Mouse (Mus musculus) embryonic stem cell, embryonic (primary cell): ENCODE results near the gene Naaladl1.

Experiments used
- CTCF ChIA-PET, 4 experiments: fragments of 300-600 bp in 2 of 4; fragments of 350-600 bp in 2 of 4; sonication (Branson Sonifier 250); formaldehyde crosslinking; loops; one replicate each; lab custom pipeline; 2022; ENCODE audit warnings: inconsistent platforms in 2 of 4; lab: Charles Lee
- POLR2A ChIA-PET, 4 experiments: fragments of 300-600 bp in 2 of 4; fragments of 350-600 bp in 2 of 4; sonication (Branson Sonifier 250); formaldehyde crosslinking; loops; one replicate each; lab custom pipeline; 2022; ENCODE audit warnings: antibody characterized with exemption in 4 of 4, inconsistent platforms in 1 of 4; lab: Charles Lee

Gene Naaladl1

DNA sequence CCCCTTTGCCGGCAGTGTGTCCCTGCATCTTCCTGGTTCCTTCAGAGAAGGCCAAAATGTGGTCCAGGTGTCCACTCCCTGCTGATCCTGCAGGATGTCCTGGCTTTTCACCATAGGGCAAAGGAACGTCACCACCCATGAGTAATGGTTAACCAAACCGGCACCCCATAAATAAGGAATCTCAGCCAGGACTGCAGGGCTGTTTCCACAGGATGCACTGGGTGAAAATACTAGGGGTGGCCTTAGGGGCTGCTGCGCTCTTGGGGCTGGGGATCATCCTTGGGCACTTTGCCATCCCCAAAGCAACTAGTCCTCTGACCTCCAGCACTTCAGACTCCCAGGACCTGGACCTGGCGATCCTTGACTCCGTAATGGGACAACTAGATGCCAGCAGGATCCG, at the start of gene Naaladl1:
Naaladl1 (plus strand) TSS at position 197 of the 400 bp plus-strand sequence.
- ChIA-PET POLR2A (interaction anchor here in 3 of 4 experiments (0.5 to 11.0 kb wide), 6 partner anchors 13 to 64 kb away, joined by 3 to 137 read pairs (median 3); partner anchors contain the start of genes AC131692.1 (in 1 of the 3), Cdca5 (in 1 of the 3), Fau (in 1 of the 3) and Mrpl49 (in 1 of the 3)), CTCF (no interaction called here)

DNA sequence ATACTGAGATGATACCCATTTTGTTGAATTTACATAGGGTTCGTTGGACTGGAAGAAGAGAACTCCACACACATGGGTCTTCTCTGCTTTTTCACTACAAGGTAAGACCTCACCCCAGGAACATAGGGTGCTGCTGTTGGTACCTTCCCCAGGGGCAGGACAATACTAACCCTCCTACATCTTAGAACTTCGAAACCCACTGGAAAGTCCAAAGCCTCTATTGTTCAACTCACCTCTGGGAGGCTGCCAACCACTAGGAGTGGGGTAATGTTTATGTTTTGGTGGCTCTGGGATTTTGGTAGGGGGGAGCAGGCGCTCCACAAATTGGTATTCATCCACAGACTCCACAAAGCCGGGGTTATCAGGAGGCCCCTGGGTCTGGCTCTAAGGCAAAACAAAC, 48.9 kb upstream of the Naaladl1 start:
- ChIA-PET POLR2A (interaction anchor here (0.6 to 47.9 kb wide), 31 partner anchors 2 to 527 kb away, joined by 3 to 1520 read pairs (median 4); partner anchors contain the start of genes Cdca5 (in 3 of the 4), Zfpl1 (in 3 of the 4), Gm28374 (in 2 of the 4) and Snx15 (in 2 of the 4)), CTCF (interaction anchor here in 1 of 4 experiments (0.6 kb wide), 2 partner anchors 179 to 544 kb away, joined by 4 to 5 read pairs; no protein-coding TSS in a partner anchor)

DNA sequence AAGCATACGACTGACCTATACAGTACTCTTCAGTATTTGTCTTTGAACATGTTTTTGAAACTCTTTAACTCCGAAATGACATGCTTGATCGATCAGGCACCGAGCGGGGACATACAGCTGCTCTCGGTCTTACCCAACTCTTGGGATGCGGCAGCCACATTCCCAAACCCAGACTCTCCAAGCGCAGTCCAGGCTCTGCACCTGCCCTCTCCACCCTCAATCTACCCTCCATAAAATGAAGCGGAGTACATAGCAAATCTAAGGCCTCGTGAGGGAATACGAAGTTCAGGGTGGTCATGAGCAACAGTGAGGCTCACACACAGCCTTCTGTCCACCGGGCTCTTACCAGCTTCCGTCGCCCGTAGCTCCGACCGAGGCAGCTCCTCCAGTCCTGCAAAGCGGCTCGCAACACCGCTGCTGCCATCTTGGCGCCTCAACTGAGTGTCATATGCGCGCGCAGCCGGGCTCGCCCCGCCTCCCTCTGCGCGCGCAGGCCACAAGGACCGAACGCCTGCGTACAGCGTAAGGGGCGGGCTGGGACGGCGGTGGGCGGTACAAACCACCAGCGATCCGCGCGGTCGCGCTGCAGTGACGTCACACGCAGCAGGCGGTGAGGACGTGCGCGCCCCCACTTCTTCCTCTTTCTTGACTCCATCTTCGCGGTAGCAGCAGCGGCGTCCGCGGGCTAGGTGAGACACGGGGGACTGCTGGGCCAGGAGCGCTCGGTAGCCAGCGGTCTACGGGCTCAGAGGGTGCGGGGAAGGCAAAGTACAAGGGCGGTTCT, 48.1 kb upstream of the Naaladl1 start, which contains the start of the genes Mrpl49 and Fau:
Mrpl49 (minus strand) TSS at position 473 of the 784 bp plus-strand sequence.
Fau (plus strand) TSS at position 532 of the 784 bp plus-strand sequence.
- ChIA-PET POLR2A (interaction anchor here (0.5 to 47.9 kb wide), 45 partner anchors 1 to 568 kb away, joined by 3 to 1520 read pairs (median 4); partner anchors contain the start of genes Cdca5 (in 3 of the 4), Syvn1 (in 3 of the 4), Zfpl1 (in 3 of the 4) and Gm28374 (in 2 of the 4)), CTCF (interaction anchor here in 2 of 4 experiments (0.6 to 0.9 kb wide), 3 partner anchors 14 to 271 kb away, joined by 3 to 4 read pairs (median 3); no protein-coding TSS in a partner anchor)

DNA sequence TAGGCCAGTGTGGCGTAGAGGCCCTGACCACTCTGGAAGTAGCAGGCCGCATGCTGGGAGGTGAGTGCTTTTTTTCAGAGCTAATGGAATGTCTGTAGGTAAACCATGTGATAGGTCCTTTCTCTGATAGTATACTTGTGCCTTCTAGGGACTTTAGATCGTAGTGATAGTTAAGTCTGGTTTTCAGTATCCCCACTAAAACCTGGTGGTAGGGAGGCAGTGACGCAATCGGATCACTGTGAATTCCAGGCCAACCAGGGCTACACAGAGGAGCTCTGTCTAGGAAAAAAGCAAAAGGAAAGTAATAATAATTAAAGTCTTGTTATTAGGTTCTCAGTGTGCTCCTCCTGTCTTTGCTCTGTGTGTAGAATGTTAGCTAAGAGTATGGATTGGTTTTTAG, 47.1 kb upstream of the Naaladl1 start:
- POLR2A ChIA-PET: interaction anchor here in 3 of 4 experiments (0.6 to 47.9 kb wide), 28 partner anchors 0 to 548 kb away, joined by 3 to 1520 read pairs (median 4); partner anchors contain the start of genes Cdca5 (in 3 of the 3), Zfpl1 (in 3 of the 3), Gm28374 (in 2 of the 3) and Syvn1 (in 2 of the 3)
- CTCF ChIA-PET: interaction anchor here in 1 of 4 experiments (0.9 to 1.4 kb wide), 2 partner anchors 9 to 272 kb away, joined by 3 to 10 read pairs; partner anchors contain the start of gene Tm7sf2

DNA sequence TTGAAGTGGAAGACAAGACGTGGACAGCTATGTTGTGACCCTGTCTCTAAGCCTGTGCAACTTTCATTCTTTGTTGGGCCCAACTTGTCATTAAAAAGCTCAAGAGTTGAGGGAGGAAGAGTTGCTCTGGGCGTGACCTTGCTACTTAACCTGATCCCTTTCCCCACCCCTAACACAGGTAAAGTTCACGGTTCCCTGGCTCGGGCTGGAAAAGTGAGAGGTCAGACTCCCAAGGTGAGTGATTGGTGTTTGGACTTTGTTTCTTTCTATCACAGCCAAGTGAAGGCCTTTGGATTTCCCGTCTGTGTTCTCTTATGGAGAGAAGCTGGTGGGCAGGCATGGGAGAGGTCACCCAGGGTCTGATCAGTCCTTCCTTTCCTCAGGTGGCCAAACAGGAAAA, 46.6 kb upstream of the Naaladl1 start:
- ChIA-PET POLR2A (interaction anchor here in 3 of 4 experiments (0.6 to 47.9 kb wide), 28 partner anchors 0 to 549 kb away, joined by 3 to 1520 read pairs (median 4); partner anchors contain the start of genes Cdca5 (in 3 of the 3), Syvn1 (in 3 of the 3), Zfpl1 (in 3 of the 3) and Gm28374 (in 2 of the 3)), CTCF (interaction anchor here in 2 of 4 experiments (0.6 to 1.4 kb wide), 3 partner anchors 8 to 272 kb away, joined by 3 to 10 read pairs (median 3); partner anchors contain the start of gene Tm7sf2 (in 1 of the 2))

DNA sequence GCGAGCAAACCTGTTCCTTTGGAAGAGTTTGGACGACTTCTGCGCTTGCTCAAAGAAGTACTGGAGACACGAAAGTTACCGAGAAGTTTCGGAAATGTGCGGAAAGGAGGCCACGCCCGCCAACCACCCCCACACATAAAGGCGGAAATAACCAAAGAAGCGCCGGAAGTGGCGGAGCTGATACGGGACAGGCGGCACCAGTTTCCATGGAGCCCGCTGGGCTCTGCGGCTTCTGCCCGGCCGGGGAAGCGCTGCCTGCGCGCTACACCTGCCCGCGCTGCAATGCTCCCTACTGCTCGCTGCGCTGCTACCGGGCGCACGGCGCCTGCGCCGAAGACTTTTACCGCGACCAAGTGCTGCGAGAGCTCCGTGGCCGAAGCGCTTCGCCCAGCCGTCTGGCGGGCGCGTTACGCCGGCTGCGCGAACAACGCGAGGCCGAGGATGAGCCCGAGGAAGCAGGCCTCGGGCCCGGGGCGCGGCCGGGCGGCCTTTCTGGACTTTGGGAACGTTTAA, 44.5 kb upstream of the Naaladl1 start, which contains the start of gene Znhit2:
Znhit2 (plus strand) TSS at position 172 of the 513 bp plus-strand sequence.
- ChIA-PET CTCF (interaction anchor here in 3 of 4 experiments (0.5 to 2.1 kb wide), 11 partner anchors 9 to 209 kb away, joined by 3 to 11 read pairs (median 4); partner anchors contain the start of genes Capn1 (in 1 of the 3), Cdc42ep2 (in 1 of the 3), Cdca5 (in 1 of the 3) and Gpha2 (in 1 of the 3)), POLR2A (interaction anchor here (0.6 to 47.9 kb wide), 64 partner anchors 2 to 1205 kb away, joined by 3 to 1520 read pairs (median 4); partner anchors contain the start of genes Cdca5 (in 4 of the 4), Zfpl1 (in 4 of the 4), Sac3d1 (in 3 of the 4) and Snx15 (in 3 of the 4))

DNA sequence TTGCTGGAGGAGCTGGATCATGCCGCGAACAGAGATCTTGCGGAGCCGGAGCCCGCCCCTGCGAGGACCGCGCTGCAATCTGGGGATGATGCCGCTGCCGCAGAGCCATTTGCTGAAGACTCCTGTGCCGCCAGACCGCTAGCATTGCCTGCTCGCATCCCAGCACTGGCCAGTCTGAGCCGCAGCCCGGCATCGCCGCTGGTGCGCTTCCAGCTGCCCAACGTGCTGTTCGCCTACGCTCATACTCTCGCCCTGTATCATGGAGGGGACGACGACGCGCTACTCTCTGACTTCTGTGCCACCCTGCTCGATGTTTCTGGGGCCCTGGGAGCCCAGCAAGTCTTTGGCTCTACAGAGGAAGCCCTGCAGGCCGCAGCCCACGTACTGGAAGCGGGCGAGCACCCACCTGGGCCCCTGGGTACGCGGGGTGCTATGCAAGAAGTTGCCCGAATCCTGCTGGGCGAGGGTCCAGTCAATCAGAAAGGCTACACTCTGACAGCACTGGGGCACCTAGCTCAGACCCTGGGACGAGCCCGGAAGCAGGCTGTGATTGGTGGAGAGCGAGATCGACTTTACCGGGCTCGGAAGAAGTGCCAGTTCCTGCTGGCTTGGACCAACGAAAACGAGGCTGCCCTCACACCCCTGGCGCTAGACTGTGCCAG, 43.8 kb upstream of the Naaladl1 start:
- ChIA-PET POLR2A (interaction anchor here (0.6 to 47.9 kb wide), 60 partner anchors 3 to 618 kb away, joined by 3 to 1520 read pairs (median 4); partner anchors contain the start of genes Cdca5 (in 4 of the 4), Zfpl1 (in 4 of the 4), Syvn1 (in 3 of the 4) and Vps51 (in 3 of the 4)), CTCF (interaction anchor here in 3 of 4 experiments (0.5 to 2.1 kb wide), 12 partner anchors 9 to 320 kb away, joined by 3 to 11 read pairs (median 3); partner anchors contain the start of genes Capn1 (in 1 of the 3), Cdc42ep2 (in 1 of the 3), Cdca5 (in 1 of the 3) and Gpha2 (in 1 of the 3))

DNA sequence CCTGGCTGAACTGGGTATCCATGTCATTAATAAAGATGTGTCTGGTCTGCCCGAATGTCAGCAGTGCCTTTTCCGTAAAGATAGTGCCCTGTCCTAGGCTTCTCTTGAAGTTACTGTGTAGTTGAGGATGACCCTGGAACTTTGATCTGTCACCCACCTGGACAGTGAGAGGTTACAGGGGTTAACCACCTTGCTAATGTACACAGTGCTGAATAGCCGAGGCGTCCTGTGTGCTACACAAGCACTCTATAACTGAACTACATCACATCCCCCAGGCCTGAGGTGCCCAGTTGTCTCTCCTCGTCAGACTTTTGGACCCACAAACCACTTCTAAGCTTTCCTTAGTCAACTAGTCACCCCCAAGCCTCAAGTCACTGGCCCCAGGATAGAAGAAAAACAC, 43.2 kb upstream of the Naaladl1 start:
- CTCF ChIA-PET: interaction anchor here in 1 of 4 experiments (1.0 to 2.0 kb wide), 2 partner anchors 9 to 65 kb away, joined by 3 to 11 read pairs; no protein-coding TSS in a partner anchor
- POLR2A ChIA-PET: interaction anchor here (0.9 to 47.9 kb wide), 21 partner anchors 4 to 373 kb away, joined by 3 to 1520 read pairs (median 8); partner anchors contain the start of genes Syvn1 (in 3 of the 4), Cdca5 (in 2 of the 4), Gm28374 (in 2 of the 4) and Tm7sf2 (in 2 of the 4)

DNA sequence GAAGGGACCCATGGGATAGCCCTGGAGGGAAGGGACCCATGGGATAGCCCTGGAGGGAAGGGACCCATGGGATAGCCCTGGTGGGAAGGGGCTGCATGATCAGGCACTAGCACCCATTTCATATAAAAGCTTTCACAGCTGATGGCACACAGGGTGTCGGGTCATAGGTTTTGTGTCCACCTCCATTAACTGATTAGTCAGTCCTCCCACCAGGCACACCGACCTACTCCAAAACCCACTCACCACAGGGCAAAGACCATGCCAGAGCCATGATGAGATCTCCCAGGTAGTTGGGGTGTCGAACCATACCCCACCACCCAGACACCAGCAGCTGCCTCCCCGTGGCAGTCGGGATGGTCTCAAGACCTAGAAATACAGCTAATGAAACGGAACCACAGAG, 42.5 kb upstream of the Naaladl1 start:
- ChIA-PET POLR2A (interaction anchor here in 3 of 4 experiments (0.5 to 47.9 kb wide), 15 partner anchors 0 to 300 kb away, joined by 3 to 1520 read pairs (median 6); partner anchors contain the start of genes Cdca5 (in 2 of the 3), Fau (in 2 of the 3), Gm28374 (in 2 of the 3) and Mrpl49 (in 2 of the 3)), CTCF (interaction anchor here in 1 of 4 experiments (6.4 kb wide), 1 partner anchor 23 kb away, joined by 46 read pairs; the partner anchor contains the start of genes Cdca5 and Zfpl1)

DNA sequence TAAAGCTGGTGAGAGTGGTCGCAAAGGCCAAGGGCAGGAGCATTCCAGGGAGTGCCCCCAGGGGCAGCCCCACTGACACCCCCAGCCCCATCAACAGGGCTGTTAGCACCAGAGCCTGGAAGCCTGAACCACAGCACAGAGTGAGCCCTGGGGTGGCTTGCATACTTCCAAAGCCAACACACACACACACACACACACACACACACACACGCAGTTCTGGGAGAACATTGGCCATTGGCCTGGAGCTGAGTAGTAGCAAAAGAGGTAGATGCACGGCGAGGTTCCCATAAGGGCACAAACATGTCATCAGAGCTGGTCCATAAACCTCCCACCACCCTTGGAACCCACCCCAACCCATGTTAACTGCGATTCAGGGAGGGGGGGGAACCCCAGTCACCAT, 39.0 kb upstream of the Naaladl1 start:
- POLR2A ChIA-PET: interaction anchor here (0.6 to 47.9 kb wide), 79 partner anchors 3 to 577 kb away, joined by 3 to 1520 read pairs (median 5); partner anchors contain the start of genes Vps51 (in 4 of the 4), Zfpl1 (in 4 of the 4), Cdc42ep2 (in 3 of the 4) and Cdca5 (in 3 of the 4)
- CTCF ChIA-PET: interaction anchor here (0.6 to 6.4 kb wide), 51 partner anchors 8 to 356 kb away, joined by 3 to 46 read pairs (median 4); partner anchors contain the start of genes Cdca5 (in 2 of the 4), Syvn1 (in 2 of the 4), Tmem262 (in 2 of the 4) and Zfpl1 (in 2 of the 4)

DNA sequence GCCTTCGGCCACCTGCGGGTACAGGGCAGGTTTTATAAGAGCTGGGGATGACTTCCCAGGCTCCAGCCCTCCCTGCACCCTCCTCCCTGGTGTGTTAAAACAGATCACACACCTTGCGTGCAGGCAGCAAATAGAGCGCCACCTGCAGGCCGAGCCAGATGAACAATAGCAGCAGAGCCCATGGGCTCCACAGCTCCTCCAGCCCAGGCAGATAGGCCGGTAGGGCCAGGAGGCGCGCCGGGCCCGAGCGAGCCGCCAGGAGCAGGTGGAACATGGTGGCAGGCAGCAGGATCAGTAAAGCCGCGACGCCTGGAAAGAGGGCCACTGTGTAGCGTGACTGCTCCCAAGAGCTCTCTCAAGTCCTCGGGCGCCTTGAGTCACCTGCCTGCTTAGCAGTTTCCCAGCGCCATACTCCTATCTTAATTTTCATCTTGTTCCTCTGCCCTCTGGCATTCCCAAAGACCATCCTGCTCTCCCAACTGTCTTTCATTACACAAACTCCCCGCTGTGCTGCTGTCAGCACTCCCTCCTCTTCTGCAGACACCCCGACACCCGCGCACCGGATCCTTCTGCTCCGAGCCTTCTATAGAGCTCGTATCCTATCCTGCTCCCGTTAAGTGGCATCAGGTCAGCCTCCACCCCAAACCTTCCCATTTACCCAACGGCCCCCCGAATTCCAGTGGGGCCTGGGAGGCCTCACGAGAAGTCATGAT, 38.4 kb upstream of the Naaladl1 start:
- POLR2A ChIA-PET: interaction anchor here (0.5 to 47.9 kb wide), 122 partner anchors 4 to 772 kb away, joined by 3 to 1520 read pairs (median 4); partner anchors contain the start of genes Vps51 (in 4 of the 4), Zfpl1 (in 4 of the 4), Capn1 (in 3 of the 4) and Cdc42ep2 (in 3 of the 4)

DNA sequence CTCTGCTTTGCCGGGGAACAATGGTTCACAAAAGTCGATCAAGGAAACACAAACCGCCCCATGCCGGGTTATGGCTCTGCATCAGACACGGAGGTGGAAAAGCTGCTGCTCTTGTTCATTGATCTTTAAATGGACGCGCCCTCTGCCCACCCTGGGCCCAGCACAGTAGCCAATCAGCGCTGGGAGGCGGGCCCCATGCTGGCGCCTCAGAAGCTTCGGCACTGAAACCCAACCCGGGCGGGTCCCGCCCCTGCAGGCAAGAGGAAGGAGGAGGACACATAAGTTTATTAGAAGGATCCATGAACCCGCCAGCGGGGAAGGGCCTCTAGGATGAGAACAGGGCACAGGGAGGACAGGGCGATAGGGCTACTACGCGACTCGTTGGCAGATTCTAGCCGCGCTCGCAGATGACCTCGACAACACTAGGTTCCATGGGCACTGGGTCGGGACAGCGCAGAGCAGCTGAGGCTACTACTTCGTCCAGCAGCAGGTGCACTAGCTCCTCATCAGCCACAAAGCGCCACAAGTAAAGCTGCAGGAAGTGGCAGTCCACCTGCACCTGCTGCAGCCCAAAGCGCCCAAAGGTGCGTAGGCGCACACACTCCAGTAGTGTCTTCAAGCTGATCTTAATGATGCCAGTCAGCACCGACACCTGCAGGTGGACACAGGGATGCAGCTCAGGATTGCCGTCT, 37.7 kb upstream of the Naaladl1 start, which contains the start of gene Tm7sf2:
Tm7sf2 (minus strand) TSS at position 650 of the 692 bp plus-strand sequence.
- CTCF ChIA-PET: interaction anchor here (0.5 to 6.4 kb wide), 46 partner anchors 9 to 421 kb away, joined by 3 to 46 read pairs (median 4); partner anchors contain the start of genes Cdca5 (in 3 of the 4), Zfpl1 (in 3 of the 4), Snx15 (in 2 of the 4) and Syvn1 (in 2 of the 4)

More for the DNA sequence above, 38.4 kb upstream of the Naaladl1 start:
- CTCF ChIA-PET: interaction anchor here (0.5 to 6.4 kb wide), 68 partner anchors 8 to 409 kb away, joined by 3 to 46 read pairs (median 4); partner anchors contain the start of genes Cdca5 (in 3 of the 4), Zfpl1 (in 3 of the 4), Snx15 (in 2 of the 4) and Syvn1 (in 2 of the 4)

DNA sequence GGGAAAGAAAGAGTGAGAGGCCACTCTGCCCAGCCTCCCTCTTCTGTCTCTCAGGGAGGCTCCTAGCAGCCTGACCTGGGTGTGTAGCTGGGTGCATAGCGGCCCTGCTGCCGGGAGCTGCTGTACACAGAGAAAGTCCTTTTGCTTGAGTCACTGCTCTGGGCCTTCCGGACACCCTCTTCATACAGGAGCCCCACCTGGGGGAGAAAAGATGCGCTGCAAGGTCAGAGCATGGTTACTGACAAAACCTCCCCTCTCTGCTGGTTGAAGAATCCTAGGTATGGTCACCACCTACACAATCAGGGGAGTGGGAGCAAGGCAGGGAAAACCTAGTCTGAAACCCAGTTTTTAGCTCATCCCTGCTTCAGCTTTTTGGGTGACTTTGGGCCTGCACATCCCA, 36.6 kb upstream of the Naaladl1 start:
- ChIA-PET POLR2A (interaction anchor here (0.5 to 47.9 kb wide), 16 partner anchors 5 to 258 kb away, joined by 3 to 1520 read pairs (median 14); partner anchors contain the start of genes Cdca5 (in 3 of the 4), Vps51 (in 3 of the 4), Zfpl1 (in 3 of the 4) and Fau (in 2 of the 4)), CTCF (interaction anchor here in 1 of 4 experiments (1.4 to 6.4 kb wide), 4 partner anchors 10 to 53 kb away, joined by 3 to 46 read pairs (median 24); partner anchors contain the start of genes Capn1, Cdca5, Tmem262 and Vps51)

More for the DNA sequence above, 37.7 kb upstream of the Naaladl1 start, which contains the start of gene Tm7sf2:
- POLR2A ChIA-PET: interaction anchor here (0.5 to 47.9 kb wide), 110 partner anchors 4 to 773 kb away, joined by 3 to 1520 read pairs (median 5); partner anchors contain the start of genes Vps51 (in 4 of the 4), Zfpl1 (in 4 of the 4), Capn1 (in 3 of the 4) and Cdca5 (in 3 of the 4)
